Mouse (Mus musculus) frontal cortex, postnatal 14 days (tissue): ENCODE data around the gene Proser1.

Experiments
- DNase-seq, 2 experiments: peaks; one replicate each; pipeline ENCODE4 v3.0.0; 2022; ENCODE audit warnings: low spot score in 2 of 2

The Proser1 gene

DNA sequence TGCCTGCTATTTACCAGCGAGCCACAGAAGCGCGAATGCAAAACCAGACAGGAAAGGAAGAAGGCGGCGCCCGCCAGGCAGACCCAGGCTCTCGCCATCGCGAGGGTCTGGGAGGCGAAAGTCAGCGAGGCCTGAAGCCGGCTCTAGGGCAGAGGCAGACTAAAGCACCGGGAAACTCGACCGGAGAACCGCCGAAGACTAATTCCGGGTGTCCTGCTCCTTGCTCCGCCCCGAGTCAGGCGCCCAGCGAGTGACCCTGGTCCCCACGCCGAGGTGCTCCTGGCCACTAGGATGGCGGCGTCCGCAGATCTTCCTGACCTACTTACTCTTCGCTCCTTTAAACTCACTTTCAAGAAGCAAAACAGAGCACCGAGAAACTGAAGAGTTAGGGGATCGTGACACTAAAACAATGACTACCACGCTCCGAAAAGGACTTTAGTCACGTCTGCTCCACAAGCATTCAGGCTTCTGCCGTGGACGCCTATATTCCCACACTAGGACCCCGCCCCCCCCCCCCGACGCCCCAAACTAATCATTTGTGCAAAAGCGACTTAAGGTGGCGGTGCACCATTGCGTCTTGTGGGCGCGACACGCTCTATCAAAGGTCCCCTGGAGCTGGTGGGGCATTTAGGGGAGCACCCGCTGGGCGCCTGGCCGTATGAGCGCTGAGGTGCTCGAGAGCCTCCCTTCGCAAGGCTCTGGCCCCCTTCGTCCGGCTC lies at the start of gene Proser1, which contains the start of gene Nhlrc3:
Gene Proser1, plus strand, starts transcription at position 621 of the 719 bp plus-strand sequence.
Gene Nhlrc3, minus strand, starts transcription at position 287 of the 719 bp plus-strand sequence.
- peak; percentile 91 to 93 for DNase-seq

DNA sequence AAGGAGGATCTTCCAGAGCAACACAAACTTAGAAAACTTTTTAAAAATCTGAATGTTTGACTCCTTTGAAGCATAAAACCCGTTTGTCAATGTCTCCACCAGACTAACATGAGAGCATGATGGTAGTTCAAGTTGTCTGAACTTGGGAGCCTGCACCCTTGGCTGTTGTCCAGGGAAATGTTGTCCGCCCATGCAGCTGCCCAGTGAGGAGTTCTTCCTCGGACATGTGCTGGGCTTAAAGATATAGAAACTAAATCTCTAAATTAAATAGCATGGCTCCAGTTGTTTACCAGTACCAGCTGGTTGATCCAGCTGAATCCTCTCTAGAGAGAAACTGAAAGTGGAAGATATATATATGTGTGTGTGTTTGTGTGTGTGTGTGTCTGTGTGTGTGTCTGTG lies 49.5 kb upstream of the Proser1 start:
- no peak for DNase-seq

DNA sequence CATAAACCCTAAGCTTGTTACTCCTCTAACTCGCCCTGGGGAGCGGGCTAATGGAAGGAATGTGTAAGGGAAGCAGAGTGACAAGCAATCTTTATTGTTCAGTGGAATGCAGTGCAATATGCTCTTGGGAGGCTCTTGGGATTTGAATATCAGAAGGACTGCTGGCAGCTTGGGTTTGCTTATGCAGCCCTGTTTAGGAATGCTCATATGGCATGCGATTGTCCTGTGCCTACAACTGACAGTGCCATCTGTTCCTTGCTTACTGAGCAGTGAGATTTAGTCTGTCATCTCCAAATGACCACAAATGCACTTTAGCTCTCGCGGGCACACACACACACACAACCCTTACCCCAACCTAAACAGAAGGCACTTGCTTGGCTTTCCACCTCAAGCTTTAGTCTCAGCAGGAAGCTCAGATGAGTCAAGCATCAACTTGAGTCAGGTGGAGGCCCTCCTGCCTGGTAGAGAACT lies 47.4 kb upstream of the Proser1 start:
- peak in 1 of 2 experiments; percentile 15 for DNase-seq

DNA sequence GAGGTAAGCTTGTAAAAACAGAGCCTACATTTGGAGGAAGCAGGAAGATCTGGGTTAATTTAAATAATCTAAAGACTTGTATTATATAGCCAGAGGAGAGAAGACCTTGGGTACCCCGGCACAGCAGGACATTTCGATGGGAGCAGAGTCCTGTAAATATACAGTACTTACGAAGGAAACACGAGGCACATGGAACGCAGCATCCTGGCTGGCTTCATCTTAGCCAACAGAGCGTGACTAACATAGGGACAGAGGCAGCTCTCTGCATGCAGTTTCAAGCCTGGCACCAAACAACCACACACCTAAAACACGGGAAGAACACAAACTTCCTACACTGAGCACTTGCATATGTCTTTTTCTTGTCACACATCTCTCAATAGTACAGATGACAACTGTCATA lies 45.8 kb upstream of the Proser1 start:
- no peak for DNase-seq

DNA sequence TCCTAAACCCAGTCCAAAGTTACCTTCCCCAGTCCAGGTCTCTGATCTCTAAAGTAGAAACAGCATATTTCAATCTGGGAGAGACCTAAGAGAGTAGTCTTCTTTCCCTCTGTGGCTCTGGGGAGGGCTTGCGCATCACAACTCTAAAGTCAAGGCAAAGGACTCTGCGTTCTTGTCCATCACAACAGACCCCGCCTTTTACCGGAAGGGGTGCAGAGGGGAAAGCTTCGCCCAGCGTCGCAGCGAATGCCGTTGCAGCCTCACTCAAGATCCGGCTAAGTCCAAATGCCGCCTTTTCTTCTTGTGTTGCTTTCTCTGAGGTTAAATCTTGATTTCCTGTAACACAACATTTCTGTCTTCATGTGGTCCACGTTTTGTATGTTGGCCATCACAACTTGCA lies 41.8 kb upstream of the Proser1 start:
- DNase-seq = no peak

DNA sequence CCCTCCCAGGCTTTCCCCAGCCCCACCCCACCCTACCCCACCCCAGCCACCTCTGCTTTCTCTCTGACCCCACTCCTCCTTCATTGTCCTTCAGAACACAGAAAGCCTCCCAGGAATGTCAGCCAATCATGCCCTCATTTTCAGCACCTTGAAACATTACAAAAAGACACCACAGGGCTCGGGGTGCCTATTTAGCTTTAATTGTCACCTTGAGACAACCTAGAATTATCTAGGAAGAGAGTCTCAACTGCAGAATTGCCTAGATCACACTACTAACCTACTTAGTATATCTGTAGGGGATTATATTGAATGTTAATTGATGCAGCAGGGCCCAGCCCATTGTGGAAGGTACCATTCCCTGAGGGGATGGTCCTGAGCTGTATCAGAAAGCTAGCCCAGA lies 40.8 kb upstream of the Proser1 start:
- no peak for DNase-seq

DNA sequence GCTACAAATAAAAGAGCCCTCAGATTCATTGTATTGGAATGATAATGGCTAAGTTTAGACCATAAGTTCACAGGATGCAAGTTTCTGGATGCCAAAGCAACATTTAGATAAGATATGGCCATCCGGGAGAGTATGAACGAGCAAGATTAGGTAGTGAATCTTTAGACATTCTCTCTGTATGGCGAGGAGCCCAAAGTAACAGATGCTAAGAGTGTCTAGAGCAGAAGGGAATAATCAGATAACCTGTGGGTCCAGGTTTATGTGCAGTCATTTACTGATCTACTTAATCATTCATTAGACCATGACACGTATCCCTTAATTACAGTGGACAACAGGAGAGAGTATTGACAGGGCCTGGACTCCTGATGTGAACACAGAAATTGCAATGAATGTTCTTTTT lies 39.9 kb upstream of the Proser1 start:
- no peak for DNase-seq

DNA sequence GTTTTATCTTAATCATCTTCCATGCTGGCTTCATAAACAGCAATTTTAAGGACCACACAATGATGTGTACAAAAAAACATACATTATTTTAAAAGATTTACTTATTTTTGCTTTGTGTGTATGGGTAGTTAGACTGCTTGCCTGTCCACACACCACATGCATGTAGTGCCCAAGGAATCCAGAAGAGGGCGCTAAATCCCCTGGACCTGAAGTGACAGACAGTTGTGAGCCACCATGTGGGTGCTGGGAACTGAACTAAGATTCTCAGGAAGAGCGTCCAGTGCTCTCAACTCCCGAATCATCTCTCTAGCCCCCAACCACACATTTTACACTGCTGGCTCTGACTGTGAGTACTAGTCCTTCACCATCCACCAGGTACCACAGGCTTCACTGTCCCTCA lies 28.9 kb upstream of the Proser1 start:
- DNase-seq = no peak

DNA sequence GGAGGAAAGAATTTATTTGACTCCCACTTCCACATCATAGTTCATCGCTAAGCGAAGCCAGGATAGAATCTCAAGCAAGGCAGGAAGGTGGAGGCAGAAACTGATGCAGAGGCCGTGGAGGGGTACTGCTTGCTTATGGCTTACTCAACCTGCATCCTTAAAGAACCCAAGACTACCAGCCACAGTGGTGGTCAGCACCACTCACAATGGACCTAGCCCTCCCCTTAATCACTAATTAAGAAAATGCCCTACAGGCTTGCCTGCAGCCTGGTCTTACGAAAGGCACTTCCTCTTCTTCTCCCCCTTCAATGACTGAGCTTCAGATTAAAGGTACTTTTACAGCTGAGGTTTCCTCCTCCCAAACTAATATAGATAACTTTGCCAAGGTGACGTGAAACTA lies 26.9 kb upstream of the Proser1 start:
- no peak for DNase-seq

DNA sequence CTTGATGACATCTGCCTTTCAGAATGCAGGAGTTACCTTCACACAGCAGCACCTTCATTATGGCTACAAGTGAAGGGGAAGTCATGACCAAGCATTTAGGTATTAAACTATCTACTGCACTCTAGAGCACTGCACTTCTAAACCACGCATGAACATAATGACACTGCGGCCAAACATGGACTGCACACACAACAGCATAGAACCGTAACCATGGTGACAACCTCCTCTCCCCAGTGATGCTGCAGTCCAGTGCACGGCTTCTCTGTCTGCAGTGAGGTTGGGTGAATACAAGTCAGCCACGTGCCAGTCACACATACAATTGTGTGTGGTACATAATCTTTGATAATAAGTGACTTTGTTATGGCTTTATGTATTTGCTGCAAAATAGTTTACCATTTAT lies 17.9 kb upstream of the Proser1 start:
- DNase-seq = no peak

DNA sequence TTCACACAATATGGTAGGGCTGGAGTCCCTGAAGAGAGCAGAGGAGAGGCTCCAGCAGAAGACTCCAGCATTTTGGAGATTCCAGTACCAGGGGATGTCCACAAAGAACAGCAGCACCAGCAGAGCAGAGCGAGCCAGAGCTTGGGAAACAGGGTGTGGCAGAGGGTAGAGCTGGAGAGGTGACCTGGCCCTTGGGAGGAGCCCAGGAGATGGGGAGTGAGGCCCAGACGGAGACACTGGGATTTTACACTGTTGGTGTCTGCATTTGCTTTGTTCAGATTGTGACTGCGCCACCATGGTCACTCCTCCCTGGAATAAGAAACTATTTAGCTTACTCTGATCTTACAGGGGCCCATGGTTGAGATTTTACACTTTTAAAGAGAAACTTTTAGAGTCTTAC lies 16.7 kb upstream of the Proser1 start:
- DNase-seq = no peak

DNA sequence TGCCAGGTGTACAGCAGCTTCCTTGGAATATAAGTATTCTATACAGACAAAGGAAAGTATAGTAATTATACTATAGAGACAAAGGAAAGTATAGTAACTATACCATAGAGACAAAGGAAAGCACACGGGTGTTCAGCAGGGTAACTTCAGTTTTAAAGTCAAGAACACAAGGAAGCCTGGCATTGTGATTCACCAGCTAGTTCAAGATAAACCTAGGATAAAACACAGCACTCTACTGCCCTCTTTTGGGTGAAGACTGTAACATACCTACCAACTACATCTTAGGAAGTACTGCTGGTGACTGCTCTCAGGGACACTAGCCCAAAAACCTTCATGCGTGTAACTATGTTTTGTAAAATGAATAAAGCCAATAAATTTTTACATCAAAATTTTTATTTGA lies 15.3 kb upstream of the Proser1 start:
- DNase-seq = no peak

DNA sequence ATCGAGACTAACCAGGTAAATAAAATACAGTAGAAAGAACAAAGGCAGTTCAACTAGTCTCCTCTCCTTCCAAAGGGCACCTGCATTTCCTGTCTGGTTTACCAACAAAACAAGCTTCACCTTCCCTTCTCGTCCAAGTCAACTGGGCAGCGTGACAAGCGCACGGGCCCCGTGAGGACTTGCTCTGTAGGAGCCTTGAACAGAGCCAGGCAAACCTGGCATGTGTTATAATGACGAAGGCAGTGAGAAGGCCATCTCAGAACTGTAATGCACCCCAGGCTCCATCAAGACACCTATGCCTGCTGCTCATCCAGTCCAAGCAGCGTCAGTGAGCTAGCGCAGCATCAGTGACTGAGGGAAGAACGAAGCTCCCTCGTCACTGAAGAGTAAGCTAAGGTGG lies 12.8 kb upstream of the Proser1 start:
- no peak for DNase-seq

DNA sequence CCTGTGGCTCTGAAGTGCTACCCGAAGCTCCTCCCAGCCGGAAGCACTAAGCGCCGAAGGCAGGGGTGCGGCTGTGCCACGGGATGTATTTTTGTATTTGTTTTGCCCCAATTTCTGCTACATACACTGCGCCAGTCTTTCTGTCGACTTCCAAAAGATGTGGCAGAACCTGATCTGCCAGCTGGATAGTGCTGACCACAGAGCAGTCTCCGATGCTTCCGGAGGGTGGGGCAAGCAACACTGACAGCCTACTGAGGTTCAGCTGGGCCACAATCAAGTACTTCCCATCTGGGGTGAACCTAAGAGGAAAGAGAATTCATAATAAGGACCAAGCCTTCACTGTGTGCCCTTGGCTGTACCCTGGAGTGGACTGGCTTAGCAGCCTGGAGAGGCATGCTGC lies 11.1 kb upstream of the Proser1 start:
- DNase-seq = no peak

DNA sequence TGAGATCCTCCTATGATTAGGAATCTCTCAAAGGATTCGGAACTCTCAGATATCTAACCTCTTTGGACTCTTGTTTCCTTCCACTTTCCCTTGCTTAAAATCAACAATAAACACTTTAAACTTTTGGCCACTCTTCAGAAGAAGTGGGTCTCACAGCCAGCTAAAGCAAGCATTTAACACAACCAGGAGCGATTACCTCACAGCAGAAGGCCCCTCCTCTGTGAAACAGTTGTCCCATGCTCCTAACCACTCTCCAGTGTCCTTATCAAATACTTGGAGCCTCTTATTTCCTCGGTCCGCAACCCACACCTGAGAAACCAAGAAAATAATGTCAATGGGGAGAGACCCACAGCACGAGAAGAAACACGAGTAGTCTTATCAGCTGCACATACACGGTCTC lies 10.1 kb upstream of the Proser1 start:
- DNase-seq = no peak

DNA sequence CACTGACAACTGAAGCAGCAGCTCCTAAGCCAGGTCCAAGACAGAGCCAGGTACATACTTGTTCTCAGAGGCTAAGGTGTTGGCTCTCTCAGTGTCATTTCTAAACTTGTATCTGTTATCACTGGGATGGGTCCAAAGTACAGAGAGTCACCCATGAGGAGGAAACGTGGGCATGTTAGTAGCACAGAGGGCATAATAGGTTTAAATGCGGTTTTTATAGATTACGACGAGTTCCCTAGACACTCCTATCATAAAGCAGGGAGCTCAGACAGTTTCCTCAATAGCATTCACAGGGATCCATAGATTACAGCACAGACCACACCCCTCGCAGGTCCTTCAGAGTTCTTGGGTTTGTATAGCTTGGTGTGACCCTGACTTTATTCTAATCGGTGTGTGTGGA lies 9.5 kb upstream of the Proser1 start:
- DNase-seq = no peak

DNA sequence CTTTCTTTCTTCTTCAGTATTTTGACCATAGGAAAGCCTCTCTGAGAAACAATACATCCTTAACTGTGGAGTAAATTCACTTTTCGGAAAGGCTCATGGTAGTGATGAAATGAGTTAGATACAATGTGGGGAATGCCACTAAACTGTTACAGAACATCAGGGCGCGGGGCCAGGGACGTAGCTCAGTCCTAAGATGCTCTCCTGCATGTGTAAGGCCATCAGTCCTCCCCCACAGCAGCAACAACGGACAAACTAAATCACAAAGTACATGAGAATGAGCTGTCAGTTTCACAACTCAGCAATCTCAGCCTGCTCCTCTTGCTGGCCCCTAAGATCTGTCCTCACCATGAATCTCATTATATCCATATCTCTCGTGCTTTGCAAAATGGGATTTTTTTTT lies 8.9 kb upstream of the Proser1 start:
- DNase-seq = no peak

DNA sequence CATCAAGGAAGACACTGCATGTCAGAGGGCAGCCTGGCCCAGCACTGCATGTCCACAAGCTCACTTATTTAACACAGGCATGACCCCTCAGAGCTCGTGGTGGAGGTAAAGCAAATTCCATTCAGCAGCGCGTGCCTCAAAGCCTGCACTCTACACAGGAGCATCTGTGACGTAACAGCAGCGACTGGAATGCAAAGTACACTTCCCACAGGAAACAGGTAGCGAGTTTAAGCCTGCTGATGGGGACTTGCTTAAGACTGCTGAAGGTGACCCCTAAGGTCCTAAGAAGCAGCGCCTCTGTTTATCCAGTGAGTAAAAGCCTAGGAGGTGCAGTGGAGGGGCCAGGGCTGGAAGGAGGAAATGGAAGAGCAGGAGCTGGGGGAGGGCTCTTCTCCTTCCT lies 8.5 kb upstream of the Proser1 start:
- DNase-seq = no peak

DNA sequence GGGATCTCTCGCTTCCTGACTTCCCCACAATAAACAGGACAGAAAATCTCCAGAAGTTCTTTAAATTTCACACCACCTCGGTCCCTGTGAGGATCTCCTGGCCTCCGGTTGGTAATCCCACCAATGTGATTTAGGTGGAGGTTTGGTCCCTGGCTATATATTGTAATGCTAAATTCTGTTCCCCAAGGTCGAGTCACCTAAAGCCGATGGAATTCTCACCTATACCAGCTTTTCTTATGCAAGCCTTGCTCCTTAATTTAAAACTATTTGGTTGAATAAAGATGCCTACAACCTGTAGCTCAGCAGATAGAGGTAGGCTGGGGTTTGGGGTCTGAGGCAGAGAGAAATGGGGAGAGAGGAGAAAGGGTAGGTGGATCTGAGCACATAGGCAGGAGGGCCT lies 5.7 kb upstream of the Proser1 start:
- DNase-seq = no peak

DNA sequence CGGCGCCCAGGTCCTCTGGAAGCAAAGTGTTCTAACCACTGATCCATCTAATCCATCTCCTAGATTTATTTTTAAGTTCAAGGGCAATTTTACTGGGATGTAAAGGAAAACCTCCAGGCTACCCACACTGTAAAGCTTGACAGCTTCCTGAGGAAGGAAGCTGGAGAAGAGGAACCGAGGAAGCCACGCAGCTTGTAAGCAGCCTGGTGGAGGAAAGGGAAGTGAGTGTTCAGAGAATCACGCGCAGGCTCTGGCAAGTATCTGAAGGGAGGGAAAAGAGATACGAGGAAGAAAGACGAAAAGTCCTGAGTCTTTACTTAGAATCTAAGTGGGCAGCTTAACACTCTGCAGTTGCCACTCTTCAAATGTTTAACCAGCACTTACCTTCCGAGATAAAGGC lies 3.4 kb upstream of the Proser1 start:
- no peak for DNase-seq

DNA sequence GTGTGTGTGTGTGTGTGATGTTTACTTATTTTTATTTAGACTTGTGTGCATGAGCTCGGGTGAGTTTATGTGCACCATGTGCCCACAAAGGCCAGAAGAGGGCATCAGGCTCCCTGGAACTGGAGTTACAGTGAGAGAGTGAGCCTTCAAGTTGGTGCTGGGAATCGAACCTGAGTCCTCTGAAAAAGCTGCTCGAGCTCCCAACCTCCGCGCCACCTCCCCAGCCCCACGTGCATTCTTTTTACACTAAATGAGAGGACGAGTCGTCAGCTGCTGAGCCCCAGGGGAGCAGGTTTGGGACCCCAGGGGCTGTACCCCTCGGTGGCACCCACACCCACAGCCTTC lies 793 bp upstream of the Proser1 start:
- DNase-seq = no peak

DNA sequence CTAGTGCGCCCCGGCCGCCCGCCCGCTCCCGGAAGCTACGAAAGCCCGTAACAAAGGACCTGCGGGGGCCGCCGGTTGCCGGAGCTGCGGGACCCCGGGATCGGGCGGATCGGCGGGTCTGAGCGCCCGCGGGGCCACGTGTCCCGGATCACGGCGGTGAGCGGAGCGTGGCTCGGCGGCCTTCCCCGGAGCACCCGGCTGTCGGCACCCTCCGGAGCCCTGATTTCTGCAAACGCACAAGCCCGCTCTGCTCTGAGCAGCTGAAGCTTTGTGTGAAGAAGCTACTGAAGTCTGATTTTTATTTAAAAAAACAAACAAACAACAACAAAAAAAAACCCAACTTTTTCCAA lies 274 bp downstream of the Proser1 start:
- DNase-seq = no peak

DNA sequence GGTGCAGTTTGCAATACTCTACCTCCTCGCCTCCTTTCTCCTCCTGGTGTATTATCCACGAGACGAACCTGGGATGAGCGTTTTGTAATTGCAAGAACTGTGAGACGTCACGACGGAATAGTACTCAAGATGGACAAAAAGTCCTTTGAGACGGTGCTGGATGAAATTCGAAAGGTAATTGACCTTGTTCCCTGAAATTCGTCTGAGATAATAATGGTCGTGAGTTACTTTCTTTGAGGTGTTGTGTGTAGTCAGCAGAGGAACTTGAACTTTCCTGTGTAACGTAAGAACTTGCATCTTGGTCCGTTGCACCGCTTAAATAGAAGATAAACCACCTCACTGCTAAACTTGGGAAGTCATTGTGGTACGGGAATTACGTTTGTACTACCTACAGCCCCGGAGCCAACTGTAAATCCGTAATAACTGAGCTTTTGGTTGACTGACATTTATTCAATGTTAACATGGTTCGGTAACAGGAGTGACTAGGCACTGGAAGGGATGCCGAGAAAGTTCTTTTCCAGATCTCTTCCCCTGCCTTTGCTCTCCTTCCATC lies 756 bp downstream of the Proser1 start:
- DNase-seq = no peak

DNA sequence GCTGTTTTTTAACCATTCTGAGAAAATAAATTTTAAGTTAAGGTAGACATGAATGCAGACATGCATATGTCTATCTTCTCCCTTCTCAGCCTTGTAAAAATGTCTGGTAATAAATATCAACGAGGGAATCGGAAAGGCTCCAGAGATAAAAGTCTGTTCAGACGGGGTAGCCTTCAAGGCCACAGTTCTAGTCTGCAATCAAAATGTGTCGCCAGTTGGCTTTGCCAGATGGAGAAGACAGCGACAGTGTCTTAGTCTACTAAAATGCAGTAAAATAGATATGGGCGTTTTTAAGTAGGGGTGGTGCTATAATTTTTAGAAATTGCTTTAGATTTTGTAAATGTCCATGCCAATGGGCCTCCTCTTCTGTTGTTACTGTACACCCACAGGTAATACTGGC lies 1.9 kb downstream of the Proser1 start:
- no peak for DNase-seq
